In genomic region chr11:111064751-111065527, GRCm38 (mm10) we compare ENCODE assay signal across 8 mouse cellular contexts. TPM values are rescaled to one million over a fixed set of nuclear protein-coding genes. Genes with fewer than 3 reads are reported as not detected.
A peak's percentile ranks its signal among the peaks of the same experiment; 100 is the strongest.
DNase-seq lines count a peak whose midpoint lies in the region; ATAC-seq lines count a peak whose summit lies in the region.

No protein-coding gene starts in this region.

- WGBS in heart, embryonic 16.5 days, result under 1% methylated on average over 24 of the region's 25 CpGs
- 1% methylated on average over 24 of the region's 25 CpGs for WGBS in neural tube, embryonic 14.5 days

- peak overlapping the region; percentile 95 for H3K4me2 ChIP-seq in heart, embryonic 16.5 days (ENCODE audit: low read depth, low read length)
- peak overlapping the region; percentile 100 for H3K4me2 ChIP-seq in neural tube, embryonic 14.5 days (ENCODE audit: low read depth, low read length)

- peak overlapping the region; percentile 75 for H3K4me3 ChIP-seq in heart, embryonic 16.5 days (ENCODE audit: low read length)
- H3K4me3 ChIP-seq in neural tube, embryonic 14.5 days (ENCODE audit: low read depth, low read length), result peak overlapping the region; percentile 49

- DNase-seq in urinary bladder, postnatal 25 days (ENCODE audit: low spot score), result peak; percentile 11
- no peak for DNase-seq in urinary bladder, postnatal 4 days (ENCODE audit: low spot score in 2 of 2)
- peak; percentile 64 for DNase-seq in fibroblast of lung, adult 2 months (ENCODE audit: low read depth)
- peak; percentile 49 to 74 for DNase-seq in kidney, postnatal 36 days
- DNase-seq in lung, adult 18-20 months, result peak; percentile 43 to 55
- peak; percentile 44 for DNase-seq in thymus, postnatal 14 days

- H3K36me3 ChIP-seq in heart, embryonic 16.5 days (ENCODE audit: control insufficient read depth, insufficient read depth), result no peaks in the 10 kb centered on the region
- no peaks in the 10 kb centered on the region for H3K36me3 ChIP-seq in neural tube, embryonic 14.5 days (ENCODE audit: control insufficient read depth, insufficient read depth, low read length)

- H3K27ac ChIP-seq in heart, embryonic 16.5 days (ENCODE audit: low read length), result peak overlapping the region; percentile 91
- 0 out of 2 replicates have a peak overlapping the region, but pooled peaks have one; percentile 16 for H3K27ac ChIP-seq in neural tube, embryonic 14.5 days (ENCODE audit: low read depth, low read length)

- peak overlapping the region; percentile 87 for H3K9ac ChIP-seq in heart, embryonic 16.5 days (ENCODE audit: low read length)
- H3K9ac ChIP-seq in neural tube, embryonic 14.5 days (replicated peaks; ENCODE audit: low read depth, low read length), result peak overlapping the region; percentile 54

- no peaks in the 10 kb centered on the region for H3K9me3 ChIP-seq in heart, embryonic 16.5 days (replicated peaks; ENCODE audit: control insufficient read depth, low read length)
- H3K9me3 ChIP-seq in neural tube, embryonic 14.5 days (ENCODE audit: control insufficient read depth, low read length), result no peaks in the 10 kb centered on the region

- no peak for ATAC-seq in heart, embryonic 16.5 days (replicated peaks; ENCODE audit: extremely low read depth, insufficient read depth, low FRiP score)
- ATAC-seq in neural tube, embryonic 14.5 days (ENCODE audit: low read depth), result peak; percentile 35; the same call in 1 of the 2 replicates

- H3K4me1 ChIP-seq in heart, embryonic 16.5 days (ENCODE audit: control insufficient read depth, insufficient read depth, low read length), result peaks cover 13% of the 10 kb centered on the region; the same call in 1 of the 2 replicates
- no peaks in the 10 kb centered on the region for H3K4me1 ChIP-seq in neural tube, embryonic 14.5 days (ENCODE audit: control insufficient read depth, insufficient read depth, low read length)

- H3K27me3 ChIP-seq in heart, embryonic 16.5 days (ENCODE audit: control insufficient read depth, insufficient read depth, low read length), result no peaks in the 10 kb centered on the region
- H3K27me3 ChIP-seq in neural tube, embryonic 14.5 days (ENCODE audit: control insufficient read depth, insufficient read depth, low read length), result no peaks in the 10 kb centered on the region

RNA-seq across cellular contexts. Expression of gene Kcnj2, which starts 1.0 kb away (rescaled TPM):
- 6.0 and 6.9 TPM in 2 replicates for polyA plus RNA-seq in heart, embryonic 16.5 days (2015; fragmentation: Nextera tagmentation; extraction: Ambion mirVana)
- 0.61 and 0.70 TPM in 2 replicates for polyA plus RNA-seq in neural tube, embryonic 14.5 days (2014; fragmentation: Nextera tagmentation; extraction: Ambion mirVana)

Comparison
In these comparisons a context has a peak if more than half of its experiments do, and no peak if none do; other contexts are left out.
1. DNase-seq: peak in urinary bladder, postnatal 25 days (single experiment), fibroblast of lung, adult 2 months (single experiment), kidney, postnatal 36 days (2 of 2), lung, adult 18-20 months (2 of 2) and thymus, postnatal 14 days (single experiment); none in urinary bladder, postnatal 4 days (0 of 2).